Mouse (Mus musculus) lung, postnatal 0 days (tissue): ENCODE data around the gene Cenpn.

Experiments
- CTCF ChIP-seq: IDR thresholded peaks from 2 replicates; pipeline ENCODE4 v1.5.1; 2016; ENCODE audit warnings: antibody characterized with exemption, mild to moderate bottlenecking
- EP300 ChIP-seq: IDR thresholded peaks from 2 replicates; pipeline ENCODE4 v1.6.1; 2016; ENCODE audit warnings: antibody characterized with exemption, mild to moderate bottlenecking, control low read depth

GRCm38 (mm10) chr8:116980117-116980516 lies 58.6 kb downstream of the Cenpn start:
- TF ChIP-seq CTCF = peak; percentile 82
- TF ChIP-seq EP300 = no peak
